Mouse (Mus musculus) spleen, embryonic (tissue): ENCODE results near the gene Sptlc3.

Source experiments
- CTCF ChIA-PET: fragments of 350-600 bp; sonication (Branson Sonifier 250); formaldehyde crosslinking; loops from one replicate; lab custom pipeline; 2022; lab: Charles Lee

Sptlc3 gene

DNA sequence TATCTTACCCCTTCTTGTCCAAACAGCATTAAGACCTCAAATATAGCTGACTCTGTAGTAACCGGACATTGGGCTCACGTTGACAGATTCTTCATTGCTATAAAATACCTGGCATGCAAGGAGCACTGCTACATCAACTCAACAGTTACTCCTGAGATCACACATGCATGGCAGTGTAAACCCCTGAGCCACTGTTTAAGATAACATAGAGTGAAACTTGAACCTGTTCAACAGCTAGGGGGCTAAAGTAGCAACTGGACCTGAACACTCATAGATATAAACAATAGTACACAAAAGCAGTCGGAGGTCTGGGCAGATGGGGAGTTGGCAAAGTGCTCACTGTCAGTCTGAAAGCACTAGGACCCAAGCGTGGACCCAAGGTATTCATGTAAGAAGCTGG is 140.8 kb downstream of the Sptlc3 start:
- CTCF ChIA-PET: no interaction called here

DNA sequence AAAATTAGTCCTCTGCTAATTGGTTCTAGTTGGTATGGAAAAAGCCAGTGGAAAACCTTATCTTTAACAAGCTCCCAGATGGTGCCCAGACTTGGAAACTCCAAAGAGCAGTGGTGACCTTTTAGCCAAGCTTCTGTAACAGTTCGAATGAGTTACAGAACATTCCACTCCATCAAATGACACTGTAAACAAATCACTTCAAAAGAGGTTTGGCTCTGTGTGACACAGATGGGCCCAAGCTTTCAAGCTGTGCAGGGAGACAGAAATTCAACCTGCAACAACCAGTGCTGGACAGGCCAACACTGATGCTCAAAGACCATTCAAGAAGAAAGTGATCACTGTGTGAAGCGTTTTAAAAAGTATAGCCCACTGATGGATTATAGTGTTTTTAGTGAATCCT is 144.1 kb downstream of the Sptlc3 start:
- CTCF ChIA-PET: no interaction called here

DNA sequence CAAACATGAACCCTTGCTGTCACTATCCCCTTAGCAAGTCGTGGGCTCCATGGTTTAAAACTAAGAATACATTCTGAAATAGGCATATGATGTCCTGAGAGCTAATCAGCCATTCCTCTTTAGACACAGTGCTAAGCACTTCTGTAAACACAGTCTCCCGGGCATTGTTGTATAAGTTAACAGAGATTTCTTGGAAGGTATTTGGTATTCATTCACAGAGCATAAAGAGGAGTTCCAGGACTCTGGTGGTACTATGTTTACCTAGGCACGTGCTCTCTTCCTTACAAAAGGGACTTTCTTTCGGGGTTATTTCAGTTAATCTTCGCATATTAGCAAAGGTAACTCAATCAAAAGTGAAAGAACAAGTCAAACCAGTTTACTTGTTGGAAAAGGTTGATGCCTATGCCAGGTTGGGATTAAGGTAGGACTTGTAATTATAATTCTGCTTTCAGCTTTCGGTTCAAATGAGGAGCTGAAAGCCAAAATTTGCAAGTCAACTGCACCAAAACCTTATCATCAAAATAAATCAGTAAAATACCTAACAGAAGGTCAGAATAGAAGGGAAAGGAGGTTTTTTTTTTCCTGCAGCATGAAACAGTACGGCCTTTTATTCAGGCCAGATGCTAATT is 148.2 kb downstream of the Sptlc3 start:
- CTCF ChIA-PET: no interaction called here

DNA sequence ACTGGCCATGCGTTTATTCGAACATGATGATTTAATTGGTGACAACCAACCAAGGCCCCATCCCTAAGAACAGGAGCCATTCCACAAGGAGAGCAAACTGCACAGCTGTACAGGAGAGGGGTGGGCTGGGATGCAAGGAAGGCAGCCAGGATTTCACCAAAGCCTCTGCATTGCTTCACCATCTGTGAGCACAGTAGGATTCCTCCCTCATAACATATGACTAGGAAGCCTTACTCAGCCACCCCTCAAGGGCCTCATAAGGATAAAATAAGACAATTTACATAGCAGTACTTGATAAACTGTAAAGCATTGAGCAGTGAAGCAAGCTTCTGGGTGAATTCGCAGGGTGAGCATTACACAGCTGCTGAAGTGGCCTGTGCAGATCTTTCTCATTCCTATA is 155.8 kb downstream of the Sptlc3 start:
- CTCF ChIA-PET: no interaction called here

DNA sequence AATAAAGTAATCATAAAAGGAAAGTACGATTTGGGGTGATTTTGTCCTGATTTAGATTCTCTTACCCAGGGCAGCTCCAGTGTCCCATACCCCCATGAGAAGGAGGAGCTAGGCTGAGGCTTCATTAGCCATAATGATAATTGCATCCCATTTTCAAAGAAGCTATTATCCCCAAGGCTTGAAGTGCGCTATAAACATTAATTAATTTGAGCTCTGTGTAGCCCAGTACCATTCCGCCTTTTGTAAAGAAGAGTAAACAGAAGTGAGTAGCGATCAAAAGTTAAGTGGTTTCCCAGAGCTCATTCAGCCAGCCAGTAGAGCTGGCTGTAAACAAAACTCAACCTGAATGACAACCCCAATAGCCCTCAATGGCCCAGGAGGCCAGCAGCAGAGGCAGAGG is 163.0 kb downstream of the Sptlc3 start:
- CTCF ChIA-PET: no interaction called here

DNA sequence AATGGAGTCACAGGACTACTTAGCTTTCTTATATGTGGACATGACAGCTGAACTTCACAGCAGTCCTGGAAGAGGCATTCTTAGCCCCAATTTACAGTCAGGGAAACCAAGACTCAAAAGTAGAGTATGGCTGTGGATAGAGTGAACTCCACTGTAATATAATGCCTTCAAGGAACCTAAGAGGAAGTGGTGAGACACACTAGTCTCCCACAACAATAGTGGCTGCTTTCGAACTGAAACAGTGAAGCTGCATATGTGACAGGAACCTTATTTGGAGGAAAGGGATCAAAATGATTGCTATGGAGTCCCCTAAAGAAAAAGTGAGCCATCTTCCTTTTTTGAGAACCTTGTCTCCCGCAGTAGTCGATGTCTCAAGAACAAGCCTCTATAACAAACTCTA is 178.1 kb downstream of the Sptlc3 start:
- CTCF ChIA-PET: no interaction called here

DNA sequence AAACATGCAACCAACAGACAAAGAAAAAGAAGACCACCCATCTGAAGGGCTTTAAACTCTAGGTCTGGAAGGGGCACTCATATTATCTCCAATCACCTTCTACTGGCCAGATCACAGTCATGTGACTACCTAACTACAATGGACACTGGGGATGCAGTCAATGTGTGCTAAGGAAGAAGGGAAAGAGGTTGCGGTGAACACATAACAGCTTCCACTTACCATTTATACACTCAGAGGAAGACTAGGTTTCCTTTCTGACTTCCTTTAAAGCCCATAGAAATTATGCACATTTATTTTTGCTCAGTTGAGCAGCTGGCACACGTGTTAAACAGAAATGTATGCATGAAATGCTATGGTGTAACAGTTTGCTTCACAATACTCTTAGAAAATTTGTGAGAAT is 178.7 kb downstream of the Sptlc3 start:
- CTCF ChIA-PET: no interaction called here

DNA sequence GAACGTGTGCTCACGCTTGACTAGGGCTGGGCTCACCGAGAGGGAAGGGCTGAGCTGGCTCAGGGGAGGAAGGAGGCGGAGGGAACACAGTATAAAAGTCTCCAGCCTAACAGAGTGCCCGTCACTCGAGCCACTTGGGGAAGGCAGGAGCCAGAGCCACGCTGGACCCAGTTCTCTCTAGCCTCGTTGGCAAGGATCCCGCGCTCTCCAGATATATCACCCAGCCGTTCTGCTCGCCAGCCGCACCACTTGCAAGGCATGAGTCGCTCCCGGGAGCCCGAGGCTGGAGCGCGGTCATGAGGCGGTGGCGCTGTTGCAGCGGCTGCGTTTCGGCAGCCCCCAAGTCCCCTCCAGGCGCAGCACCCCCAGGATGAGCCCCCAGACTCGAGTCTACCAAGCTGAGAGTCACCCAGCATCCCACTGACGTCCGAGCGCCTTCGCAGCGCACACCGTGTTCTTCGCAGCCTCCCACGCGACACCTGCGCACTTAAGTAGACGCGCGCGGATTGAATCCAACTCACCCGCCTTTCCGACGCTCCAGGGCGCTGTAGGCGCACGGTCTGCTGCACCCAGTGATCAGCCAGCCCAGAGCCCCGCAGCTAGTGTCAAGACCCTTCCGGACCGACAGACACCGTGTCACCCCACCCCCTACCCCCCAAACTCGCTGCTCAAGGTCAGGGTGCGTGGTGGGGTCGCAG is 183.5 kb downstream of the Sptlc3 start:
- CTCF ChIA-PET: no interaction called here

DNA sequence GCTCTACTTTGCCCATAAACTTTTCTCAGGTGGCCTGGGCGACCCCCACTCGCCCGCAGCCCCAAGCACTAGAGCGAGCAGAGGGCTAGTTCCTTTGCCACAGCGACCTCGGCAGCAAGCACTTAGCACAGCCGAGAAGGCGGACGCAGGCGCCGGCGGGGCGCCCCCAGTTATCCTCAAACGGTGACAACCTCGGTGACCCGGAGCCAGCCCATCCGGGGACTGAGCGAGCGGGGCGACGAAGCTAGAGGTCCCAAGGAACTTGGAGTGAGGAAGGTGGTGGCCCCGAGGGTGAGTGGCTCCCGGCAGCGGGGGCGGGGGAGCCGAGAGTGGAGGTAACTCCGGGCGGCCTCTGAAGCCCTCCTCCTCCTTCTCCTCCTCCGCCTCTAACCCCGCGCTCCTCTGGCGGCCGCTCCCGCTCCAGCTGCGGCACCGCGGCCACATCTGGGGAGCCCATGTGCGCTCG is 184.1 kb downstream of the Sptlc3 start, which contains the start of gene Ism1:
Ism1 (plus strand) TSS at position 370 of the 466 bp plus-strand sequence.
- CTCF ChIA-PET: no interaction called here

DNA sequence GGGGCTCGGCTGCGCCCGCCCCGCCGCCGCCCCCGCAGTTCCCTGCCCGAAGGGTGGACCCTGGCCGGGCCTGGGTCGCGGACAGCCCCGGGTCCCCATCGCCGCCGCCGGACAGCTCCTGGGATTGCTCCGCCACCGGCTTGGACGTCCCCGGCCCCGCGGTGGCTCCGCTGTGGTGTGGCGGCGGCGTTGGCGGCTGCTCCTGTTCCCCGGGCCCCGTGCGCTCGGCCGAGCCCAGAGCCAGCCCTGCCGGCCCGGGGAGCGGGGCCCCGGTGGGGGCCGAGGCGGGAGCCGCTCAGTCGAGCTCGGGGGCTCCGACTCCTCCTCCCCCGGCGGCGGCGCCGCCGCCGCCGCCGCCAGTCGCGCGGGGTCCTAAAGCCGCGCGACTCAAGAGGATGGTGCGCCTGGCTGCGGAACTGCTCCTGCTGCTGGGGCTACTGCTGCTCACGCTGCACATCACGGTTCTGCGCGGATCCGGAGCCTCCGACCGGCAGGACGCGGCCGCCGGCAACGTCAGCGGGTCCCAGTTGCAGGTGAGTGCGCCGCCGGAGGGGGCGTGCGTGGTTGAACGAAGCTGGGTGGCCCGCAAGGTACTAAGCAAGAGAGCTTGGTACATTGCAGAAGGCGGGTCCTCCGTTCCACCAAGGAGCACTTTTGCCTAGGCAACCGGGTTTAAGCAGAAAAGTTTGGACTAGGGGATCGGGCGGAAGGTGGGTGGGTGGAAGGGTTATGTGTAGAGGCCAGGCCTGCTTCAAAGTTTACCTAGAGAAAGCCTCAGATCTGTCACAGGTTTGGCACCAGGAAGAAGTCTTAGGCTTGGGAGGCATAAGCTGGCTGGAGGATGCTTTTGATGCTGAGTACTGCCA is 184.8 kb downstream of the Sptlc3 start:
- CTCF ChIA-PET: no interaction called here

DNA sequence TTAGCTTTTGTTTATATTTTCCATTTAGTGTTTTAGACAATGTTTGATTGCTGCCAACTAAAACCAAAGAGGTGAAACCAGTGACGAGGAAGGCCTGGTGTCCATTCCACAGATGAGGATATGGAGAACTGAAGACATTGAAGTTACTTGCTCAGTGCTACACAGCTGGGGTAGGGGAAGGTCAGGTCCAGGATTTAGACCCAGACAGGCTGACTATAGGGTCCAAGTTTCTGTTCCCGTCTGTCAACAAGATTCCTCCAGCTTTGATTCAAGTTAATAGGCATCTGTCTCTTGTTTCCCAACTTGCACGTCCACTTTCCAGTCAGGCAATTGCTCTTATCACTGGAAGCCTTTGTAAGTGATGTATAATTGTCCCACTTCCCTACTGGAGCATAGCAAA is 188.8 kb downstream of the Sptlc3 start:
- CTCF ChIA-PET: no interaction called here
